Mouse (Mus musculus) CD8-positive naive resting alpha-beta T cell, adult 57 days (primary cell): ENCODE data around the gene Ppp1r21. TPM values are rescaled to one million over a fixed set of nuclear protein-coding genes. Genes with fewer than 3 reads are reported as not detected.

Experiments used
- total RNA-seq: library from RNA; stranded (reverse); gene quantifications from one replicate; pipeline ENCODE4 v1.2.4, GENCODE M21; 2023

The Ppp1r21 gene
- 52.6 TPM for total RNA-seq

GRCm38 (mm10) chr17:88529519-88530235, at the start of gene Ppp1r21:
Ppp1r21 (plus strand) TSS chr17:88530118.

GRCm38 (mm10) chr17:88597222-88598055, 67.5 kb downstream of the Ppp1r21 start, which contains the start of gene Ston1:
Ston1 (plus strand) TSS chr17:88597684.

Other genes with a start within 250 kb of the Ppp1r21 start
- 52.8 TPM for gene Foxn2, start 89.4 kb upstream of the Ppp1r21 start, total RNA-seq
- 2.6 TPM for gene Ston1, start 67.6 kb downstream of the Ppp1r21 start, total RNA-seq
- gene Gtf2a1l, start 138.5 kb downstream of the Ppp1r21 start, total RNA-seq = not detected